Mouse (Mus musculus) megakaryocyte progenitor cell, adult 5-6 weeks (primary cell): ENCODE measurements around the gene Zfp574. TPM values are rescaled to one million over a fixed set of nuclear protein-coding genes. Genes with fewer than 3 reads are reported as not detected.
A peak's percentile ranks its signal among the peaks of the same experiment; 100 is the strongest.

Experiments used
- ATAC-seq: replicated peaks from 2 replicates; pipeline ENCODE4 v1.8.0; 2016; ENCODE audit warnings: mild to moderate bottlenecking, moderate TSS enrichment, inconsistent platforms; ENCODE audit not compliant: poor library complexity
- total RNA-seq, 2 experiments: library from RNA; stranded (forward) in 1 of 2; stranded (reverse) in 1 of 2; fragments of 157-497, 149-512 nt in 1 of 2; fragments of 200-1000 nt in 1 of 2; gene quantifications; 2 replicates each; pipeline versions ENCODE4 v1.2.3 to v1.2.4; 2015 to 2017

Zfp574 gene
- total RNA-seq, 2 experiments from 2014 or later: 4.5 to 7.6 TPM

DNA sequence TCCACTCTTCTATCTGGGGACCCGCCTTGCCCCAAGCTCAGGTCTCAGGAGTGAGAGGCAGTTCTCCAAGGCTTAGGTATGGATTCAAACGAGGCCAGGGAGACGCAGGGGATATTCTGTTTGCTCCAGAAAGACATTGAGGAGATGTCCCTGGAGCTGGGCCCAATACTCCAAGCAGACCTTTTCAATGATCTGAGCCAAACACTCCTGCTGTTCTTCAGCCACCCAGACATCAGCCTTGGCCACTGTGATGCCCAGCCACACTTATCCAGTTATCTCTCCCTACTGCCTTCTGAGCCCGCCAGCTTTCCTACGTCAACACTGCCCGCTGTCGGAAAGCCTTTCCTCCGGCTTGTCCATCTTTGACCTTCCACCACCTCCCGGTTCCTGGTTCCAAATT is 38.0 kb downstream of the Zfp574 start:
- no peak for ATAC-seq

GRCm38 (mm10) chr7:25112178-25112955 is 40.0 kb downstream of the Zfp574 start:
- no peak for ATAC-seq

GRCm38 (mm10) chr7:25112956-25113603 is 40.7 kb downstream of the Zfp574 start:
- no peak for ATAC-seq

DNA sequence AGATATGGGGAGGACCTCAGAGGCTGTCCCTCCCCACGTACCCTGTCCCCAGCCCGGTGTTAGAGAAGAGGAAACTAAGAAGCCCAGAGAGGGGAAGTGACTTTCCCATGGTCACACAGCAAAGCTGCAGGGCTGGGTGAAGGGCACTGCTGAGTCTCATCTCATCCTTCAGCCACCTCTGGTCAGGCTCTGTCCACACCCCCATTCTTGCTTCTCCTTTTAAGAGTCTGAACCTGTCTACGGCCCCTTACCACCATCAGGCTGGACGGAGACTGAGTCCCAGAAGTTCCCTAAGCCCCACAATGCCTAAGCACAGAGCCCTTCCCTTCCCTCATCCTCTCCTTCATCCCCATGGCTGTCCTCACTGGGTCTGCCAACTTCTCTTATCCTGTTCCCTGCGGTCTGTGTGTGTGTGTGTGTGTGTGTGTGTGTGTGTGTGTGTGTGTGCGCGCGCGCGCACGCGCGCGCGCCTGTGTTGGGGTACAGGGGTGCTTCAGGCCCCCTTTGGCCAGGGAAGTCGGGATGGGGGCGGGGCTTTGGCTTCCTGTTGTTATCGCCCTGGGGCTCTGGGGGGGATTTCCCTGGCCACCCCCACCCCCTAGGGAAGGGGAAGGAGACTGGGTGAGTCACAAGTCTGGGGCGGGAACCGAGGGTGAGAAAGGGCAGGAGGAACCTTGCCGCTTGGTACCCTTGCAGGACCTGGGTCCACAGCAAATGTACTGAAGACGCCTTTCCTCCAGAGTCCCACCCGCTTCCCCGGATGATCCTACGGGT is 47.9 kb downstream of the Zfp574 start:
- peak; percentile 81 for ATAC-seq

DNA sequence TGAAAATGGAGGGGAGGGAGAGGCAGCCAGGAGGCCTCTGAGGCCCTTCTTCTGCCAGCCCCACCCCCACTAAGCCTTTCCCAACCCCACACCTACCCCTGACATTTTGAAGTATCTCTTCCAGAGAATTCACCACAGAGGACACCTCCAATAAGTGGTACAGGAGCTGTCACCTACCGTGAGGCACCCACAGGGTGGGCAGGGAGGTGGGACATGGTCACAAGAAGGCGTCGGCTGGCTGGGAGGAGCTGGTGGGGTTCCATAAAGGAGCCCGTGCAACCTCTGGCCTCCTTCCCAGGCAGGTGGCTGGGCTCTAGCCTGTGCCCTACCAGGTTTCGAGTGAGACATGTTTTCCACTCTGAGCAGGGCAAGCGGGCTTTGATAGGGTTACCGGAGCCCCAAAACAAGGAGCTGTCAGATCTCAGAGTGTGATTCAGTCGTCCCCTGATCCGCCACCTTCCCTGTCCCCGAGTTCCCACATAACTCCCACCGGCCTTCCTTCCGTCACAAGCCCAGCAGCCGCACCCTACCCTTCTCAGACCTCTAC is 48.9 kb downstream of the Zfp574 start:
- ATAC-seq: no peak

DNA sequence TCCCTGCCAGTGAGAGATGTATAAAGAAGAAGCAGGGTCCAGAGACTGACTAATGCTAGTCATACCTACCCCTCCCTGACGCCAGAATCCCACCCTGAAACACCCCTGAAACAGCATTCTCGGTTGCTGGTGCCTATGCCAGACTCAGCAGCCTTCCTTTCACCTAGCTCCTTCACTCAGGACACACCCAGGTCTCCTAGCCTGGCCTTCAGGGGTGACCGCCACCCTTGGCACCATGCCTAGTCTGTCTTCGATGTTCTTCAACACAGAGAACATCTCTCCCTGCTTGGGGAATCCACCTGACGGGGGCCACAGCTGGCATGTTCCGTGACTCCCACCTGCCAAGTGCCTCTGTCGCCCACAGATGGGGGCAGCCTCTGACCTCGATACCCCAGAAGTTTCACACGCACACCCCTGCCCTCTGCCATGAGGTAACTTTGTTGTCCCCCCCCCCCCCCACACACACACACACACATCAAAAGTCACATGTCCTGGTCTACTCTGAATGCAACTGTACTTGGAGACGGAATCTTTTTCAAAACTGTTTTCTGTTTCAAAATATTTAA is 53.4 kb downstream of the Zfp574 start:
- ATAC-seq: no peak

DNA sequence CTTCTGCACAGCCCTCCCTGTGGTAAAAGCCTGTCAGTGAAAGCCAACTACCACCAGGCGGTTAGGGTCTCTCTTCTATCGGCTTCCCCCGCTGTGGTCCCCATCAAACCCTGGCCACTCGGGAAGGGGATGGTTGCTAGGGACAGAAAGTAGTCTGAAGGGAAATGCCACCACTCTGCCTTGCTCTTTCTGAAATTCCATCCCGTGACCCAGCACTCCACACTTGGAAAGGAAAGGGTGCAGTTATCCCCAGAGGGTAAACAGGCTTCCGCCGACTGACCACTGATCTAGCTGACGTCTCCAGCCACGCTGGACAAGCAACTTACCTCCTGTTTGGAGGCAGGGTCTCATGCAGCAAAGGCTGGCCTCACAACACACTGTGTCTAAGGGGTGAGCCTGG is 55.6 kb downstream of the Zfp574 start:
- no peak for ATAC-seq

GRCm38 (mm10) chr7:25129390-25129979 is 57.1 kb downstream of the Zfp574 start:
- peak; percentile 32 for ATAC-seq

DNA sequence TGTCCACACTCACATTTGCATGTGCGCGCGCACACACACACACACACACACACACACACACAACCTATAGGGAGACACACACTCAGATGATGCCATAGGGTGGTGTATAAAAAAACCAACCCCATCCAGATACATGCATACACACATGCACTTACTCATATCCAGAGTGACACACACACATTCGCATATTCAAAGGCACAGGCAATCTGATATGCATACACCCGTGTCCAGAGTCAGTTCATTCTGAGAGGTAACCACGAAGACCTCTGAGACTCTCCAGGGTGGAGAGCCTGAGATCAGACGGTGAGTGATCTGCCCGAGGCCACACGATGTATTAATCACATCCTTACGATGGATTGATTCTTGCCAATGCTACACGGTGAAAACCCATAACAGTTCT is 58.2 kb downstream of the Zfp574 start:
- ATAC-seq: no peak

DNA sequence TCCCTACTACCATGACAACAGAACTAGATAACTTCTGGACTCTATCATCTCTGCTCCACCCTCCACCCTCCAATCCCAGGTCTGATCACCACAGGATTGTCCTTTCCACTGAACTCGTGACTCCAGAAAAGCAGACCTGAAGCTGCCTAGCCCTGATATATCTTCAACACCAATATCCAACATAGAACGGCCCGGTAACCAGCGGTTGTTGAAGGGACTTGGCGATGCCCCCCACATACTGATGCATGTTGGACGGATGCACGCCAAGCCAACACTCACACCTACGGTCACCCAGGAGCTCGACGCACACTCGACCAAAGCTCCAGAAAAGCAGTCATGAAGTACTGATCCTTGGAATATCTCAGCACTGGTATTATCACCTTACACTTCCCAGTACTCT is 58.9 kb downstream of the Zfp574 start:
- ATAC-seq: no peak

GRCm38 (mm10) chr7:25132318-25132960 is 60.1 kb downstream of the Zfp574 start:
- ATAC-seq: peak; percentile 55

Other genes starting within 250 kb of the Zfp574 start
- 1.2 and 1.5 TPM in 2 replicates for gene Gm9844, start 210.4 kb upstream of the Zfp574 start, total RNA-seq (2015)
- gene Gm9844, start 210.4 kb upstream of the Zfp574 start, total RNA-seq (2017): 6.0 and 6.6 TPM in 2 replicates
- gene Lypd4, start 202.6 kb upstream of the Zfp574 start, total RNA-seq (2015): not detected in 2 replicates
- not detected in 2 replicates for gene Lypd4, start 202.6 kb upstream of the Zfp574 start, total RNA-seq (2017)
- gene Dmrtc2, start 202.5 kb upstream of the Zfp574 start, total RNA-seq (2015): not detected in 2 replicates
- not detected in 2 replicates for gene Dmrtc2, start 202.5 kb upstream of the Zfp574 start, total RNA-seq (2017)
- gene Rps19, start 188.2 kb upstream of the Zfp574 start, total RNA-seq (2015): 2,965 and 3,011 TPM in 2 replicates
- gene Rps19, start 188.2 kb upstream of the Zfp574 start, total RNA-seq (2017): 1,012 and 1,228 TPM in 2 replicates
- gene Cd79a, start 175.2 kb upstream of the Zfp574 start, total RNA-seq (2015): 0.34 and 0.35 TPM in 2 replicates
- 0.08 and 0.78 TPM in 2 replicates for gene Cd79a, start 175.2 kb upstream of the Zfp574 start, total RNA-seq (2017)
- 58.2 and 67.9 TPM in 2 replicates for gene Arhgef1, start 169.7 kb upstream of the Zfp574 start, total RNA-seq (2015)
- gene Arhgef1, start 169.7 kb upstream of the Zfp574 start, total RNA-seq (2017): 36.6 and 46.2 TPM in 2 replicates
- not detected in 2 replicates for gene Gm4881, start 128.1 kb upstream of the Zfp574 start, total RNA-seq (2015)
- gene Gm4881, start 128.1 kb upstream of the Zfp574 start, total RNA-seq (2017): not detected in 2 replicates
- 95.6 and 117 TPM in 2 replicates for gene Rabac1, start 99.8 kb upstream of the Zfp574 start, total RNA-seq (2015)
- 89.2 and 101 TPM in 2 replicates for gene Rabac1, start 99.8 kb upstream of the Zfp574 start, total RNA-seq (2017)
- 24.4 and 35.2 TPM in 2 replicates for gene Atp1a3, start 66.6 kb upstream of the Zfp574 start, total RNA-seq (2015)
- 18.4 and 28.5 TPM in 2 replicates for gene Atp1a3, start 66.6 kb upstream of the Zfp574 start, total RNA-seq (2017)
- 3.1 and 5.6 TPM in 2 replicates for gene Grik5, start 221 bp upstream of the Zfp574 start, total RNA-seq (2015)
- gene Grik5, start 221 bp upstream of the Zfp574 start, total RNA-seq (2017): 3.4 and 3.9 TPM in 2 replicates
- 13.8 and 18.1 TPM in 2 replicates for gene Pou2f2, start 107.2 kb downstream of the Zfp574 start, total RNA-seq (2015)
- 2.1 and 4.1 TPM in 2 replicates for gene Pou2f2, start 107.2 kb downstream of the Zfp574 start, total RNA-seq (2017)
- gene Dedd2, start 148.0 kb downstream of the Zfp574 start, total RNA-seq (2015): 10.7 and 11.0 TPM in 2 replicates
- gene Dedd2, start 148.0 kb downstream of the Zfp574 start, total RNA-seq (2017): 14.5 and 17.2 TPM in 2 replicates
- 7.2 and 7.6 TPM in 2 replicates for gene Zfp526, start 148.9 kb downstream of the Zfp574 start, total RNA-seq (2015)
- gene Zfp526, start 148.9 kb downstream of the Zfp574 start, total RNA-seq (2017): 7.5 and 7.6 TPM in 2 replicates
- 84.9 and 93.2 TPM in 2 replicates for gene Gsk3a, start 165.3 kb downstream of the Zfp574 start, total RNA-seq (2015)
- gene Gsk3a, start 165.3 kb downstream of the Zfp574 start, total RNA-seq (2017): 57.8 and 60.3 TPM in 2 replicates
- gene Erf, start 178.2 kb downstream of the Zfp574 start, total RNA-seq (2015): 5.2 and 5.6 TPM in 2 replicates
- 6.6 and 6.9 TPM in 2 replicates for gene Erf, start 178.2 kb downstream of the Zfp574 start, total RNA-seq (2017)
- 67.4 and 67.8 TPM in 2 replicates for gene Cic, start 195.1 kb downstream of the Zfp574 start, total RNA-seq (2015)
- 19.0 and 24.4 TPM in 2 replicates for gene Cic, start 195.1 kb downstream of the Zfp574 start, total RNA-seq (2017)
- gene Pafah1b3, start 225.4 kb downstream of the Zfp574 start, total RNA-seq (2015): 10.9 and 20.0 TPM in 2 replicates
- gene Pafah1b3, start 225.4 kb downstream of the Zfp574 start, total RNA-seq (2017): 14.7 and 15.0 TPM in 2 replicates
- not detected in 2 replicates for gene Prr19, start 228.8 kb downstream of the Zfp574 start, total RNA-seq (2015)
- gene Prr19, start 228.8 kb downstream of the Zfp574 start, total RNA-seq (2017): not detected in 2 replicates
- not detected in 2 replicates for gene Tmem145, start 233.5 kb downstream of the Zfp574 start, total RNA-seq (2015)
- not detected in 2 replicates for gene Tmem145, start 233.5 kb downstream of the Zfp574 start, total RNA-seq (2017)
- 2.2 and 2.5 TPM in 2 replicates for gene Megf8, start 244.6 kb downstream of the Zfp574 start, total RNA-seq (2015)
- 3.5 and 3.9 TPM in 2 replicates for gene Megf8, start 244.6 kb downstream of the Zfp574 start, total RNA-seq (2017)